Mouse (Mus musculus): Measurements from ENCODE around the gene Adamts9. TPM values are rescaled to one million over a fixed set of nuclear protein-coding genes. Genes with fewer than 3 reads are reported as not detected.
A peak's percentile ranks its signal among the peaks of the same experiment; 100 is the strongest.

Gene Adamts9
- polyA plus RNA-seq, 1 experiment from 2014 or later, result 3.8 TPM

DNA sequence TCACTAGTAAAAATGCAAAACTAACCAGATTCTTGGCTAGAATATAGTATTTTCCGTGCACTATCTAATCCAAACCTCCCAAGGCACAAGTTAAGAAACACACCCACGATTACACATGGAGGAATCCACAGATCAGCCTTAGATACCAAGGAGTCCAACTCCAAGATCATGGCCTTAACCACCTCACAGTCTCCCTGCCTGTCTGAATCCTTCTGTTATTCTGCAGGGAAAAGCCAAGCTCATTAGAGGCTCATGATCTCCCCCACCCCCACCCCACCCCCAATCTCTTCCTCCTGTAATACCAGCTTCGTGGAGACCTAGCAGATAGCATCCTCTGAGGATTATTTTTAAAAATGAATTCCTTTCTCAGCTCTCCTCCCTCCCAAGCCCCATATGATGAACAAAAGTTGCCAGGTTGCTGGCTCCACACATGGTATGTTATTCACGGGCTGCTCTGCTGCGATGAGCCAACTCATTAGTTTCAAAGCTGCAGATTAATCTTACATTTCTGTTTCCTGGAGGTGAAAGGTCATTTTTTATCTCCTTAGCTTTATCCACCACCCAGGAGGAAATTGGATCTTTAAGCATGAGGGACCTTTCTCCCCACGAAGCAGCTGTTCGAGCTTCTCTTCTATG, 215.8 kb downstream of the Adamts9 start:
- H3K27ac ChIP-seq (replicated peaks), result peak overlapping the region; percentile 5
- 14% methylated on average over 7 of the region's 7 CpGs for WGBS
- DNase-seq (ENCODE audit: low spot score), result peak; percentile 17
- H3K27me3 ChIP-seq (replicated peaks; ENCODE audit: low read depth, poor library complexity, severe bottlenecking), result peaks cover 5% of the 10 kb centered on the region; the same call in 1 of the 2 replicates
- peaks cover 28% of the 10 kb centered on the region for H3K4me1 ChIP-seq
- no peaks in the 10 kb centered on the region for H3K9me3 ChIP-seq
- no peak overlapping the region for H3K4me3 ChIP-seq
- no peaks in the 10 kb centered on the region for H3K36me3 ChIP-seq (replicated peaks)

GRCm38 (mm10) chr6:92726121-92726520, 217.2 kb downstream of the Adamts9 start:
- 65% methylated on average over 5 of the region's 5 CpGs for WGBS
- Histone ChIP-seq H3K27me3 (replicated peaks; ENCODE audit: low read depth, poor library complexity, severe bottlenecking) (peaks cover 5% of the 10 kb centered on the region; the same call in 1 of the 2 replicates), H3K4me3 (no peak overlapping the region), H3K27ac (replicated peaks) (no peak overlapping the region), H3K36me3 (replicated peaks) (no peaks in the 10 kb centered on the region), H3K9me3 (no peaks in the 10 kb centered on the region), H3K4me1 (peaks cover 28% of the 10 kb centered on the region)
- no peak for DNase-seq (ENCODE audit: low spot score)

GRCm38 (mm10) chr6:92724394-92724793, 218.9 kb downstream of the Adamts9 start:
- no peaks in the 10 kb centered on the region for H3K36me3 ChIP-seq (replicated peaks)
- peaks cover 7% of the 10 kb centered on the region; the same call in 1 of the 2 replicates for H3K27me3 ChIP-seq (replicated peaks; ENCODE audit: low read depth, poor library complexity, severe bottlenecking)
- 80% methylated on average over 2 of the region's 2 CpGs for WGBS
- H3K4me1 ChIP-seq, result peaks cover 28% of the 10 kb centered on the region
- no peak overlapping the region for H3K4me3 ChIP-seq
- no peak overlapping the region for H3K27ac ChIP-seq (replicated peaks)
- H3K9me3 ChIP-seq, result no peaks in the 10 kb centered on the region
- DNase-seq (ENCODE audit: low spot score), result no peak

Other genes starting within 250 kb of the Adamts9 start
- 4.9 and 5.3 TPM in 2 replicates for gene Prickle2, start 237.3 kb downstream of the Adamts9 start, polyA plus RNA-seq (2016; fragmentation: Nextera tagmentation; extraction: Ambion mirVana)
- 1.5 TPM in 2 replicates for gene A730049H05Rik, start 127.0 kb downstream of the Adamts9 start, polyA plus RNA-seq (2016; fragmentation: Nextera tagmentation; extraction: Ambion mirVana)
- not detected in 2 replicates for gene Gm15737, start 74.1 kb downstream of the Adamts9 start, polyA plus RNA-seq (2016; fragmentation: Nextera tagmentation; extraction: Ambion mirVana)

Data from embryonic facial prominence, embryonic 10.5 days (tissue).